Mouse (Mus musculus) heart, adult 8-10 months (tissue): Measurements from ENCODE around the gene Tnnt1. TPM values are rescaled to one million over a fixed set of nuclear protein-coding genes. Genes with fewer than 3 reads are reported as not detected.

Experiments
- total RNA-seq, 4 experiments: library from RNA; stranded (reverse); gene quantifications; 2 replicates each; pipeline ENCODE4 v1.2.4; 2022

The Tnnt1 gene
- total RNA-seq, 4 experiments from 2014 or later = 12.4 to 22.1 (median 19.0) TPM

Other genes with a start within 250 kb of the Tnnt1 start
- gene Ncr1, start 178.7 kb downstream of the Tnnt1 start, total RNA-seq = under 1 TPM in 1 of 4 experiments, not detected in 3; 0.23 TPM
- 1 to 10 TPM in 1 of 4 experiments, under 1 TPM in 3; 0.44 to 1.1 (median 0.73) TPM for gene Gp6, start 118.6 kb downstream of the Tnnt1 start, total RNA-seq
- gene Rdh13, start 70.7 kb downstream of the Tnnt1 start, total RNA-seq = 10 to 100 TPM; 28.9 to 38.3 (median 32.6) TPM
- 1 to 10 TPM; 1.3 to 5.8 (median 3.6) TPM for gene Eps8l1, start 55.7 kb downstream of the Tnnt1 start, total RNA-seq
- gene Ppp1r12c, start 14.7 kb downstream of the Tnnt1 start, total RNA-seq = 10 to 100 TPM; 55.6 to 74.8 (median 61.6) TPM
- over 10,000 TPM in 3 of 4 experiments, 1,000 to 10,000 TPM in 1; 9,443 to 11,840 (median 11,050) TPM for gene Tnni3, start 7.8 kb upstream of the Tnnt1 start, total RNA-seq
- gene Dnaaf3, start 16.1 kb upstream of the Tnnt1 start, total RNA-seq = 1 to 10 TPM; 2.3 to 3.0 (median 2.6) TPM
- gene Syt5, start 31.2 kb upstream of the Tnnt1 start, total RNA-seq = 1 to 10 TPM in 1 of 4 experiments, under 1 TPM in 3; 0.50 to 1.0 (median 0.83) TPM
- gene Ptprh, start 87.7 kb upstream of the Tnnt1 start, total RNA-seq = not detected
- 1 to 10 TPM; 4.2 to 6.0 (median 4.8) TPM for gene Tmem86b, start 115.0 kb upstream of the Tnnt1 start, total RNA-seq
- gene Ppp6r1, start 142.6 kb upstream of the Tnnt1 start, total RNA-seq = 10 to 100 TPM; 70.5 to 77.7 (median 75.8) TPM
- 10 to 100 TPM; 28.4 to 36.3 (median 33.5) TPM for gene Hspbp1, start 168.7 kb upstream of the Tnnt1 start, total RNA-seq
- 1 to 10 TPM in 2 of 4 experiments, under 1 TPM in 2; 0.57 to 1.2 (median 0.98) TPM for gene Brsk1, start 174.2 kb upstream of the Tnnt1 start, total RNA-seq
- under 1 TPM in 3 of 4 experiments, not detected in 1; 0.12 to 0.24 (median 0.17) TPM for gene Tmem150b, start 208.9 kb upstream of the Tnnt1 start, total RNA-seq
- gene Kmt5c, start 223.7 kb upstream of the Tnnt1 start, total RNA-seq = 10 to 100 TPM in 2 of 4 experiments, 1 to 10 TPM in 2; 7.5 to 10.8 (median 9.7) TPM
- gene Cox6b2, start 236.7 kb upstream of the Tnnt1 start, total RNA-seq = 1 to 10 TPM; 1.8 to 3.8 (median 2.8) TPM